Mouse (Mus musculus): ENCODE measurements around the gene Usp3.

DNA sequence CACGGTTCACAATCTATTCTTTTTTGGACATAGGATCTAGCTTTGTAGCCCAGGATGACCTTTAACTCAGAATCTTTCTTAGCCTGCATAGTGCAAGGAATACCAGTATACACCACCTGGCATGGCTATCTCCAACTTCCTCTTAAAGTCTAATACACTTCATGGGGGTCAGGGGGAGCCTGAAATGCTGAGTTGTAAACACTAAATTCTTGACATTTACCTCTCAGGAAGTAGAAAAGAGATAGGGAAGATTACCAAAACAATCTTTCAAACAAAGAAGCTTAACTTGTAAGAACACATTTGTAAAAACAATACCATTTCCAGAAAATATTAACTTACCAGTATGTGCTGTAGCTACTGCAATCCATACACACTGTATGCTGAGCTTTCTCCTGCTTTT lies 30.7 kb downstream of the Usp3 start:
- TF ChIP-seq CTCF (IDR thresholded peaks at IDR 0.05; ENCODE audit: extremely low read depth, insufficient read depth, insufficient read length, insufficient replicate concordance) (no peak), POLR2A (IDR thresholded peaks at IDR 0.05; ENCODE audit: low read depth, low read length) (no peak)

Measured in spleen, adult 2 months (tissue).